In the genomic region with DNA sequence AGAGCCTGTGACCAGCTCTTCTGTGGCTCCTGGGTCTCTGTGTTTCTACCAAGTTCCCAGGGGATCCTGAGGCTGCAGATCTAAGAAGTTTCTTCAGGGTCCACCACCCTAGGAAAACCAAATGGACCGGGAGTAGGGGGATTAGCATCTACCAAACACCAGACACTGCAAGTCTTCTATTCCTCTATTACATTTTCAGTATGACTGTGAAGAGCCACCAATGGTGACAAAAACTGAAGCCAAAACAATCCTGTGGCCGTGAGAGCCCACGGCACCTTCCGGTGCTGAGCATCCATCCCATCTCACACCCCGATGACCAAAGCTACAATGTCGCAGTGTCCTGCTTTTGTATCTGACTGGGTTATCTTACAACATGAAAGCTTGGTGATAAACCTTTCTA, we compare ENCODE assay signal across 22 mouse cellular contexts.
"Had no signal": no experiment of that assay in that cellular context is flagged by ENCODE, and none has a peak within 500 bp of the region (broad histone marks: within the 10 kb centered on the region; RNA-seq: fewer than 3 reads in every experiment).

No protein-coding gene starts in this region.

- DNase-seq: kidney, adult 11 months; kidney, adult 8-10 months; kidney, postnatal 10 days; kidney, postnatal 36 days; layer of hippocampus, postnatal 36 days; lung, adult 18-20 months; lung, postnatal 10 days; lung, postnatal 36 days; thymus, adult 2 months; thymus, postnatal 14 days; thymus, postnatal 4 days had no signal

- H3K4me2 ChIP-seq: kidney, embryonic 15.5 days; limb, embryonic 12.5 days; limb, embryonic 15.5 days; liver, embryonic 12.5 days; liver, embryonic 15.5 days; lung, embryonic 15.5 days; midbrain, embryonic 11.5 days; neural tube, embryonic 12.5 days had no signal

- H3K27ac ChIP-seq: kidney, embryonic 15.5 days; left cerebral cortex, adult 2 months; limb, embryonic 12.5 days; limb, embryonic 15.5 days; liver, embryonic 12.5 days; liver, embryonic 15.5 days; lung, embryonic 15.5 days; neural tube, embryonic 12.5 days; stomach, postnatal 0 days had no signal

- H3K27me3 ChIP-seq: kidney, embryonic 15.5 days; limb, embryonic 12.5 days; limb, embryonic 15.5 days; liver, embryonic 12.5 days; liver, embryonic 15.5 days; lung, embryonic 15.5 days; megakaryocyte, embryonic 14.5 days; neural tube, embryonic 12.5 days had no signal

- H3K9ac ChIP-seq: kidney, embryonic 15.5 days; limb, embryonic 12.5 days; limb, embryonic 15.5 days; liver, embryonic 12.5 days; liver, embryonic 15.5 days; lung, embryonic 15.5 days; neural tube, embryonic 12.5 days had no signal

- H3K9me3 ChIP-seq: kidney, embryonic 15.5 days; limb, embryonic 12.5 days; limb, embryonic 15.5 days; liver, embryonic 12.5 days; liver, embryonic 15.5 days; lung, embryonic 15.5 days; megakaryocyte, embryonic 14.5 days; neural tube, embryonic 12.5 days had no signal

- H3K4me1 ChIP-seq: kidney, embryonic 15.5 days; limb, embryonic 12.5 days; limb, embryonic 15.5 days; liver, embryonic 12.5 days; liver, embryonic 15.5 days; neural tube, embryonic 12.5 days had no signal

- H3K4me3 ChIP-seq: kidney, embryonic 15.5 days; left cerebral cortex, adult 2 months; limb, embryonic 12.5 days; limb, embryonic 15.5 days; liver, embryonic 12.5 days; liver, embryonic 15.5 days; lung, embryonic 15.5 days; megakaryocyte, embryonic 14.5 days; neural tube, embryonic 12.5 days had no signal

- H3K36me3 ChIP-seq: kidney, embryonic 15.5 days; limb, embryonic 12.5 days; limb, embryonic 15.5 days; liver, embryonic 12.5 days; liver, embryonic 15.5 days; lung, embryonic 15.5 days; neural tube, embryonic 12.5 days had no signal

- ATAC-seq: liver, embryonic 12.5 days had no signal
